Mouse (Mus musculus) kidney, adult 18-20 months (tissue): Measurements from ENCODE around the gene Tcp10b.
"Not testable (repeated sequence)": the region's sequence is repeated elsewhere in the genome, so short reads cannot be mapped to it uniquely, and the experiment has no call there.

Experiments used
- DNase-seq: peaks from one replicate; pipeline ENCODE4 v3.0.0; 2021

Gene Tcp10b

DNA sequence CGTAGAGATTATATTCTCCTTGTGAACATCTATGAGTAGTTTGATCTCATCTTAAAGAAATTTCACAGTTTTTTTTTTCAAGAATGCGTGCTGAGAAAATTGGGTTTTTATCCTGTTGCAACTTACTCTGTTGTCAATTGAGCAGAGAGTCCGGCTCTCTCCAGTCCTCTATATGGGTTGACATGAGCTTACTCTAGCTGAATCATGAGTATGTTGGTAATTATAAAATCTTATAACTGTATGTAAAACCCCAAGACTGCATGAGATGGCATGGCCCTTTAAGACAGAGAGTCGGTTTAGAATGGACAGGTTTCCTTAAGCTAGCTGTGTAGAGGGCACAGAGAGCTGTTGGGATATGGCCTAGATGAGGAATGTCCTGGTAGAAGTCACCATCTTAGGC lies at the start of gene Tcp10b:
Tcp10b (plus strand) TSS at position 301 of the 400 bp plus-strand sequence.
- not testable (repeated sequence) for DNase-seq

GRCm38 (mm10) chr17:13013316-13013715 lies 47.6 kb upstream of the Tcp10b start:
- DNase-seq: peak; percentile 67

DNA sequence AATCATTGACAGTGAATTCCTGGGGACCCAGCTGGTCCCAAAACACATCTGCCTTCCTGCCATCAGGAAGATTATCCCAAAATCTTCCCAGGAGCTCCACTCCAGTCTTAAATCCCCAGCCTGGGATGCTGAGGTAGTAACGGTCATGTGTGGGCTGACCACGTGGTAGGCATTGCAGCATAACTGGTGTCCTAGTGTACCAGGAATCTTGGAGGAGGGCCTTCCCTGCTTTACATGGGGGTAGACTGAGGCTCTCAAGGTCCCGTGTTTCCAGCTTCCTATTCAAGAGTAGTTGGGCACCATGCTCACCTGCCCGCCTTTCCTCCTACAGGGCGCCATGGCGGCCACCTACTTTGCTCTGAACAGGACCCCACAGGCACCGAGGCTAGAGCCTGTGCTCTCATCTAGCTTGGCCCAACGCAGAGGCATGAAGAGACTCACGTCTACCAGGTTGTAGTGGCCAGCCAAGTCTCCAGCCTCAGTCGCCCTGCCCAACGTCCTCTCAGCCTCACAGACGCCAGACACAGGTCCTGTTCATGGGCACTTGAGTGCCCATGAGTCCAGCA lies 24.2 kb upstream of the Tcp10b start:
- not testable (repeated sequence) for DNase-seq

- DNase-seq: peak; percentile 40
Measured at GRCm38 (mm10) chr17:13043846-13044673, 16.8 kb upstream of the Tcp10b start.

DNA sequence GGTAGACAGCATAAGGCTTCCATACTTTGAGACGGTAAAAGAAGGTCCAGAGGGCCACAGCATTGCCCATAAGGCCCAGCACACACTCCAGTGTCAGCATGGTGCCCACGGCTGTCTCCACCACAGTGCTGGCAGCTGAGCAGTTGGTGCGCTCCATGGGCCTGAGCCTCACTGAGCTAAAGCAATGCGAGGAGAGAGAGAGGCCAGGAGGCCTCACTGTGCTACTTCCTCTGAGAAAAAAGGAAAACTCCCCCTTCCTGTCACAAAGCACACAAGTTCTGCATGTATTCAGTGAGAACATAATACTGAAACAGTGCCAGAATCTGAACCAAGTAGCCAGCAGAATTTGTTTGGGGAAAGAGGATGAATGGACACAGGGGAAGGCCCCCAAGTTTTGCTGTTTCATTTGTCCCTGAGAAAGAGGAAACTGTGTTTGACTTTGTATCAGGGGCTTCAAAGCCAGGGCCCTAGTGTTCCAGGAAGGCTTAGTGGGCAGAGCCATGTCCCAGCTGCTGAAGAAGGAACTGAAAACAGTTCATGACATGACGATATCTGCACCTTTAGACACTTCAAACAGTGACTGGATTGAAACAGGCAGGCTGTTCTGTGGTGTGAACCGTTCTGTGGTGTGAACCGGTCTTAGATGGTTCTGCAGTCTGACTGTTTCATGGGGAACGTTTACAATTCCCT lies 8.6 kb upstream of the Tcp10b start, which contains the start of gene Gpr31b:
Gpr31b (minus strand) TSS at position 173 of the 690 bp plus-strand sequence.
- DNase-seq: not testable (repeated sequence)

- DNase-seq: not testable (repeated sequence)
Measured at GRCm38 (mm10) chr17:13062882-13063281, 2.0 kb downstream of the Tcp10b start.

DNA sequence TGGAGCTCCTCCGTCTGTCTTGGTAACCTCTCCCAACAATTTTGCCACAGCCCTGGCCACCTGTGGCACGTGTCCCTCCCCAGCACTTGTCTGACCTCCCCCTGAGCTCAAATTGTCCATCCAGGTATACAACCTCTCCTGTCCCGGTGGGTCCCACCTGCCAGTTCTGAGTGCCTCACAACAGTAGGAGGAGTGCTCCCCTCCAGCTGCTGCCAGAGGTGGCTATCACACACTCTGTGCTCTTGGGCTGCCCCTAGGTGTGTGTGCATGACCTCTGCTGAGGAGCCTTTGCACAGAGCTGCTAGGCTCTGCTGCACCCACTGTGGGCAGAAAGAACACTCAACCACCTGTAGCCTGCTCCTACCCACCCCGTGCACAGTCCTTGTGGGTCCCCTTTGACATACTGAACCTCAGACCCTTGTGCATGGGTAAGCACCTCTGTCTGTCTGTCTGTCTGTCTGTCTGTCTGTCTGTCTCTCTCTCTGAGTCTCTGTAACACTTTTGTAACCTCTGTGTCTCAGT lies 7.0 kb downstream of the Tcp10b start:
- DNase-seq: not testable (repeated sequence)

GRCm38 (mm10) chr17:13069227-13069626 lies 8.3 kb downstream of the Tcp10b start:
- not testable (repeated sequence) for DNase-seq

DNA sequence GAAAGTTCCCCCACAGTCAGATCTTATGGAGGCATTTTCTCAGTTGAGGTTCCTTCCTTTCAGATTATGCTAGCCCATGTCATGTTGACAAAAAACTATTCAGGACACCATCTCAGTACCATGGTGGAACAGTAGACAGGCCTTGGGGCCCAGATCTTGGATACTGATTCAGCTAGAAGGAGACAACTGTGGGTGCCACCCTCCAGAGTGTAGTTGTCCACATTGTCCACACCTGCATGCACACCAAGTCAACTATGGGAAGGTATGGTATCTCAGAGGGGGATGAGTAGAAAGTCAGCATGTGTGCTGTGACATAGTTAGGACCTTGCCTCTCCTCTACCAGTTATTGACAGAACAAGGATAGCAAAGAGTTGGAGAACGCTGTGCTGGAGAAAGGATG lies 30.6 kb downstream of the Tcp10b start:
- not testable (repeated sequence) for DNase-seq

DNA sequence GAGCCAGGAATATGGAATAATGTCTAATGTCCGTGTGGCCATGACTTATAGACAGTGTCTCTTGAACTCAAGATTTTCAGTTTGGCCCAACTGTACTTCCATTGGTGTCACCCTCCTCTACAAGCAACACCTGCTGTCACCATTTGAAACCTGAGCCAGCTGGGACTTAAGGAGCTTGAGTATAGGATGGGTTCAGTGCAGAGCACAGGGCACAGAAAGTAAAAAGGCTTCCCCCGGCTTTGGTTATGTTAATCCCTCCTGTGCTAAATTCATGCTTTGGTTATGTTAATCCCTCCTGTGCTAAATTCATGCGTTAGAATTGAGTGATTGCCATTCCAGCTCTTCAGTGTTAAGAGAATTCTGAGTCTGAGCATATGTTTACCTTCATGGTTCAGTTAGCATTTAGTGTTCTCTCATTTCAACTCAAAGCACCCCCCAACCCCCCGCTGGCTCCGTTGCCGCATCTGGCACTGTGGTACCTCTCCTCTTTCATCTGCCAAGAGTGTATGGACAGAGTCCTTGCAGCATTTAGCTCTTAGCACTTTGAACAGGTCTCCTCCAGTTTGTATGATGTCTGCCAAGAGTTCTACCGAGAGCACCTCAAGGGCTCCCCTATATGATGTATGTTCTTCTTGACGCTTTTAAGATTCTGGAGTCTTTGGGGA lies 31.3 kb downstream of the Tcp10b start:
- DNase-seq: not testable (repeated sequence)

DNA sequence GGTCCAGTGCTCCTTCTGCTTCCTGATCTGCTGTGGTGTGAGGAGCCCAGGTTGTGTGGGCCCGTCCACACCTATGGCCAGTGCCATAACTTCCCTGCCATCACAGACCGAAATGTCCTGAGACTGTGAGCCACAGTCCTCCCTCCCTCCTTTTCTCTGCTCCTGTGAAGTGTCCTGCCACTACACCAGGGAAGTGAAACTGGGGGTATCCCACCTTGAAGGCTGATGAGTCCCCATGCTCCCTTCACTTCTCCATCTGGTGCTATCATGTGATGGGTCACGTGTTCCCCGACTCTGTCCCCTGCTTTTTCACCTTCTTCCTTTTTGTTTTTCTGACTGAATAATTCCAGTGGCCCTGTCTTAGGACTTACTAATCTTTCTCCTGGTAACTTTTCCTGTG lies 32.1 kb downstream of the Tcp10b start:
- not testable (repeated sequence) for DNase-seq

GRCm38 (mm10) chr17:13106563-13106962 lies 45.7 kb downstream of the Tcp10b start:
- DNase-seq: not testable (repeated sequence)

GRCm38 (mm10) chr17:13112504-13113291 lies 51.8 kb downstream of the Tcp10b start:
- not testable (repeated sequence) for DNase-seq

DNA sequence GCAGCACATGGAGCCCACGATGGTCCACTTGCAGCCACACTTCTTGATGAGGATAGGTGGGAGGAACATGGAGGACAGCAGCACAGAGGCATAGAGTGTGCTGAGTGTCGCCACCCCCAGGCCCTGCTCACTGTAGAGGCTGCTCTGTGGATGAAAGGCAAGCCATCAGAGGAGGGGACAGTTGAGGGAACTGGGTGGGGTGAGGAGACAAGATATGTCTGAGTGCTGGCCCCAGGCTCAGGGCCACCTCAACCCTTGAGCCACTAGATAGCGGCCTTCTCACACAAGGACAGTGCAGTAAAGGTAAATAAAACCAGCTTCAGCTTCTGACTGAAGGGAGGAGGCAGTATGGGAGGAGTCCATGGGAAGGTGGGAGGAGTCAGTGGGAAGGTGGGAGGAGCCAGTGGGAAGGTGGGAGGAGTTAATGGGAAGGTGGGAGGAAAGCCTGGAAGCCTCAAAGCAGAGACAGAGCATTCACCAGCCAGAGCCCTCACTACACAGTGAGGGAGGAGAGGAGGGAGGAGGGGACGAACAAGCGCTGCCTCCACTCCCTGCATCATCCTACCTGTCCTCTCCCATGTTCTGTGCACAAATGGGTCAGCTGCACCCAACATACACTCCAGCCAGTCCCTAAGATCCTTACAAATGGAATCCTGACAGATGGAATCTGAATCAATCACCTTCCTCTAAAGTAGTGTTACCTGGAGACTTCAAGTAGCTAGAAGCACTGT lies 62.6 kb downstream of the Tcp10b start:
- not testable (repeated sequence) for DNase-seq

- not testable (repeated sequence) for DNase-seq
Measured at GRCm38 (mm10) chr17:13124241-13124640, 63.3 kb downstream of the Tcp10b start.

- DNase-seq: not testable (repeated sequence)
Measured at GRCm38 (mm10) chr17:13129324-13129723, 68.4 kb downstream of the Tcp10b start.

GRCm38 (mm10) chr17:13129737-13130465 lies 69.0 kb downstream of the Tcp10b start:
- DNase-seq: not testable (repeated sequence)

- DNase-seq: not testable (repeated sequence)
Measured at GRCm38 (mm10) chr17:13131710-13132109, 70.8 kb downstream of the Tcp10b start, which contains the start of gene Unc93a. Gene Unc93a, minus strand, starts transcription at chr17:13131810.
